Mouse (Mus musculus) C2C12 (cell line): ENCODE results near the gene Hydin.

Source experiments
- CTCF ChIP-seq: IDR thresholded peaks from one replicate; pipeline ENCODE4 v1.5.1; 2011; ENCODE audit not compliant: control insufficient read depth, insufficient read depth, insufficient read length
- USF1 ChIP-seq: IDR thresholded peaks from one replicate; pipeline ENCODE4 v1.6.1; 2011; ENCODE audit warnings: low read depth, mild to moderate bottlenecking, control low read depth, moderate library complexity

DNA sequence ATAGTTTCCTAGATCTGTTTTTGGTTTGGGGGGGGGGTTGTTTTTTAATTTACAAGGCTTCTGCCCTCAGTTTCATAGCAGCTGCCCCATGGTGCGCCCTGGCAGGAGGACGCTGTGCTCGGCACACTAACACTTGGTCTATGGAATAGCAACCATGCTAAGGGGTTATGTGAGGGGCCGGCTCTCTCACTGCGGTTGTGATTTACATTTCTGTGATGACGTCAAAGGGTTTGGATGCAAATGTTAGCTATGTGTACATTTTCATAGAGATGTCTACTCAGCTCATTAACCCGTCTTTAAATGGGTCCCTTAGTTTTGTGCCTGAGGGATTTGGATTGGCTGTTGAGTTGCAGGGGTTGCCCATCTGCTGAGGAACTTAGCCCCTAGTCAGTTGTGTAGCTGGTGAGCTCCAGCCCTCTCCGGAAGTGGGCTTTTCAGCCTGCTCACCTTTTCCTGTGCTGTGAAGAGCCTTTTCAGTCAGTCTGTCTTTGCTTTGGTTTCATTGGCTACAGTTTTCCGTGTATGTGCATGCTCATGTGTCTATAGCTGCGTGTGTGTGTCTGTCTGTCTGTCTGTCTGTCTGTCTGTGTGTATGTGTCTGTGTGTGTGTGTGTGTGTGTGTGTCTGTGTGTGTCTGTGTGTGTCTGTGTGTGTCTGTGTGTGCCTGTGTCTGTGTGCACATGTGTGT lies 197.1 kb downstream of the Hydin start:
- TF ChIP-seq CTCF (no peak), USF1 (no peak)
